Mouse (Mus musculus): ENCODE results near the gene Zdhhc14.

GRCm38 (mm10) chr17:5493161-5493771 lies 909 bp downstream of the Zdhhc14 start:
- TF ChIP-seq POLR2A (IDR thresholded peaks at IDR 0.05; ENCODE audit: borderline replicate concordance, insufficient read depth, low read length) = no peak
- no peak for TF ChIP-seq CTCF (IDR thresholded peaks at IDR 0.05; ENCODE audit: borderline replicate concordance, insufficient read depth, low read depth, low read length)

Measured in cerebellum, adult 2 months (tissue).